Mouse (Mus musculus) megakaryocyte-erythroid progenitor cell, adult 5 weeks (primary cell): ENCODE data around the gene Igsf6. TPM values are rescaled to one million over a fixed set of nuclear protein-coding genes. Genes with fewer than 3 reads are reported as not detected.

Source experiments
- polyA plus RNA-seq: library from polyadenylated mRNA; stranded (reverse); fragments of >175 nt; gene quantifications from 2 replicates; pipeline ENCODE4 v1.2.3, GENCODE M21; 2012

Gene Igsf6
- polyA plus RNA-seq: 15.8 and 23.3 TPM in 2 replicates

GRCm38 (mm10) chr7:121074281-121074680, at the start of gene Igsf6:
Gene Igsf6 (minus strand): TSS chr7:121074572.

GRCm38 (mm10) chr7:121081350-121081749, 7.0 kb upstream of the Igsf6 start, which contains the start of gene Otoa:
Gene Otoa (plus strand): TSS chr7:121081650.

GRCm38 (mm10) chr7:121033856-121034652, 40.3 kb downstream of the Igsf6 start, which contains the start of gene Mettl9:
Gene Mettl9 (plus strand): TSS chr7:121034445.

Other genes with a start within 250 kb of the Igsf6 start
- gene Eef2k, start 231.7 kb downstream of the Igsf6 start, polyA plus RNA-seq: 87.6 and 109 TPM in 2 replicates
- gene Polr3e, start 156.8 kb downstream of the Igsf6 start, polyA plus RNA-seq: 24.5 and 27.9 TPM in 2 replicates
- gene Cdr2, start 92.3 kb downstream of the Igsf6 start, polyA plus RNA-seq: 4.2 and 5.8 TPM in 2 replicates
- gene Mfsd13b, start 92.1 kb downstream of the Igsf6 start, polyA plus RNA-seq: not detected in 2 replicates
- 29.1 and 29.9 TPM in 2 replicates for gene Mettl9, start 40.1 kb downstream of the Igsf6 start, polyA plus RNA-seq
- gene Otoa, start 7.1 kb upstream of the Igsf6 start, polyA plus RNA-seq: not detected in 2 replicates